Mouse (Mus musculus) ovary, adult 18-20 months (tissue): ENCODE measurements around the gene Hemk1.

Experiments
- DNase-seq: peaks from one replicate; pipeline ENCODE4 v3.0.0; 2022; ENCODE audit warnings: low spot score, mixed read lengths

Gene Hemk1

DNA sequence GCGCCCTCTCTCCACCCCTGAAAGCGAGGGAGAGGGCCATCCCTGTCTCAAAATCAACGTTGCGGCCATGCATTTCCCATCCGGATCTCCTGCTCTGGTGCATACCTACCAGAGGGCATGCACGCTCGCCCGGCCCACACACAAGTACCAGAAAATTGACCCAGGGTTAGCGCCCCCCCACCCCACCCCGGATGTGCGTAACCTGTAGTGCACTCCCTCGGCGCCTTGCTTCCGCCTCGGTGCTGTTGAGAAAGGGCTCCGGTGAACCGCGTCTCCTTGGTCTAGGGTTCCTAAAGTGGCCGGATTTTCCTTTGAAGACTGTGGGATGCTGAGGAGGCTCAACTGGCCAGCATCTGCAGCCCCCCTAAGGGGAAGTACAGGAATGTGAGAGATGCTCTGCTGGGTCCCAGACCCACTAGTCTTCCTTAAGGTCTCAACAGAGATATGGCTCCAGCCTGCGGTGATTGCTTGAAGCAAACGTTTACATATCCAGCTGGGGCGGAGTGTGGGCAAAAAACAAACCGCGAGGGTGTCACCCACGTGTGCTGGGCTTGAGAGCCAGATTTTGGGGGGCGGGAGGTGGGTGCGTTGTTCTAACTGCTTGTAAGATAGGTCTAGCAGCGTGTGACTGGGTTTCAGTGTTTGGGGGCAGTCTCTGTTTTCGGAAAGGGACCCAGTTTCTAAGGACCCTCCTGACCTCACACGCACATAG, at the start of gene Hemk1:
Gene Hemk1 (minus strand): TSS at position 179 of the 712 bp plus-strand sequence.
- DNase-seq, result peak; percentile 54

DNA sequence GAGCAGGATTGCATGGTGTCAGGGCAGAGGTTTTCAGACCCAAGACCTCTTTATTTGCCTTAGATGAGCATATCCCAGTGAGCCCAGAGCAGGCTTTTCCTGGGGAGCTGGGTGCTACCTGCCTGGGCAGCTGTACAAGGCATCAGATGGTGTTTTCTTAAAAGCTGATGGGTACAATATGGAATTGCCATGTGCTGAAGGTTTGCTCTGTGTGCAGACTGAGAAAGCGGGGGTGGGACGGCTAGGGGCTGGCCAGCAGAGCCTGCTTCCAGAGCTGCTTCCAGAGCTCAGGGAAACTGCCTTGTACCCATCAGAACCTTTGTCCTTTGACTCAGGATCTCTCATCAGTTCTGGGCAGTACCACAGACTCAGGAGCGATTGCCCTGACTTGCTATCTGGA, 49.6 kb upstream of the Hemk1 start:
- no peak for DNase-seq

DNA sequence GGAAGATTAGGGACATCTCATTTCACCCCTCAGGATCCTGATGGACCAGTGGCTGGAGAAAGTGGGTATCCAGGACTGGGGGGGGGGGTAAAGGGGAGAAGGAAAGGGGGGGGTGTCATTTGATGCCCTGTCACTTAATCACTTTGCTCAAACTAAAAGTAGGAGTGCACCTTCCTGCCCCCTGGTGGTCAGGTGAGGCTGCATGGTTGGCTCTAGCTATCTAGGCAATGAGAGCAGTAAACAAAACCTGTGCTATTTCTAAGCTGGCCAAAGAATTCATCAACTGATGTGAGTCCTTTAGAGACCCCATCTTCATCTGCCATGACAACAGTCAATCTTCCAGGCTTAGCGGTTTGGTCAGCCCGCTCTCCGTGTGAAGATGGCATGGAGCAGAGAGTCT, 48.6 kb upstream of the Hemk1 start:
- DNase-seq, result no peak

DNA sequence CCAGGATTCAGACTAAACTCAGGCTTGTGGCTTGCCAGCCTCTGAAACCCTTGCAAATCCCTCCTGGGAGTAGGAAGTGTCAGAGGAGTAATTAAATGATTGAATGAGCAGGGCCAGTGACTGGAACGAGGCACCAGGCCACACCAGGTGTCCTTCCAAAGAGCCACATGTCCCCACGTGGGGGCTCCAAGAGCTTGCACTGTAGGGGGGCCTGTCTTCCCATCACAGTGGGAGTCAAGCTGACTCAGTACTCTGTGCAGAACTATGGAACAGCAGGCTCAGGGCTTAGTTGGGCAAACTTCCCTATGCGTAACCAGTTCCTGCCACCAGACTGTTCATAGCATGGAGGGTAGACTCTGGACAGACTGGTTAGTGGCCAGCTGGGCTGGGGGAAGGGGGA, 46.2 kb upstream of the Hemk1 start:
- DNase-seq, result no peak

DNA sequence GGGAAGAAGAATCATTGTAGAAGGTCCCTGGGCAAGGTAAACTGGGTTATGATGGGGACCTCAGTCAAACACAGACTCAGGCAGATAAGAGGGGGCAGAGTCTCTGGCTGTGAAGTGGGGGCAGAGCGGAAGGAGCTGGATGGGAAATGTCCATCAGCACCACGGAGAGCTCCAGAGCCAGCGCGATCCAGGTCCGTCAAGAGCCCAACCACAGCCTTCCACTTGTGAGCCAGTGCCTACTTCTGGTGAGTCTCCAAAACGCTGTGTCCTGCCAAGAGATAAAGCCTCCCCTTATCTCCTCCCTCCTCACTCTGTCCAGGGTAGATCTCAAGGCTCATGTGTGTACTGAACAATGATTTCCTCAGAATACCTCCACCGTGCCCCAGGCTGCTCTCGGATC, 43.6 kb upstream of the Hemk1 start:
- DNase-seq, result peak; percentile 31

DNA sequence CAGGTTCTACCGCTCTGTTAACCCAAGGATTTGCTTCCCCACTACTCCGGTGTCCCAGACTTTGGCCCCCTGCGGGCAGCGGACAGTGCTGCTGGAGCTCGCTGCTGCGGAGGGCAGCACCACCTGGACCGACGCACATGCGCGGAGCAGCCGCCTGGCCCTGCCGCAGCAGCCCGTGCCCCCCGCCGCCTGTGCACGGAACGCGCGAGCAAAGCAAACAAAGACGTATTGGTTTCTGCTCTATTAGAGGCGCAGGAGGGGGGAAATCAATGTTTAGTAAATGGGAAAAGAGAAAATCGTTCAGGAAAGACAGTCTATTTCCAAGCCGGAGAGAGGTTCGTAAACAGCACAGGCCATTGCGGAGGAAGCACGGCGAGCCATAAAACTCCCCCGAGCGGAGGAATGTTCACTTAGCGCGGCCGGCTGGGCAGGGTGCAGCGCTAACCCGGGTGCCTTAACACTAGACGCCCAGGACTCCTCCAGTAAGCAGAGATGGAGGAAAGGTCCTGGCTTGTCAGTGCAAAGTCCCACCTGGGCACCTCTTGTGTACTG, 39.9 kb upstream of the Hemk1 start:
- no peak for DNase-seq

DNA sequence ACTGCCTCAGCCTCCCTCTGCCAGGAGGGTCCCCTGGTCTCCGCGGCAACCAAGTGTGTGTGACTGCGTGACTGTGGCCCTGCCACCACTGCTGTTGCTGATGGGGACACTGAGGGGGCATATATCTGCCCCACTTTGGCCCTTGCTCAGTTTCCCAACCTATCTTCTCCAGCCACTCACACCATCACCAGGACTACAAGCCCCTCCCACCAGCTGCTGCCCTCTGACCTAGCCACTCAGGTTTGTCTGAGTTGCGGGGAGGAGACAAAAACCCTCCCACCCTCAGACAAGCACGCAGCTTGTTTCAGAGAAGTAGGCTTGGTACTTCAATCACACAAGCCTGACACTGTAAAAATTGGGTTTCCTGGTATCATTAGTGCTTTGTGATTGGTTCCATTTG, 37.3 kb upstream of the Hemk1 start:
- DNase-seq, result no peak

DNA sequence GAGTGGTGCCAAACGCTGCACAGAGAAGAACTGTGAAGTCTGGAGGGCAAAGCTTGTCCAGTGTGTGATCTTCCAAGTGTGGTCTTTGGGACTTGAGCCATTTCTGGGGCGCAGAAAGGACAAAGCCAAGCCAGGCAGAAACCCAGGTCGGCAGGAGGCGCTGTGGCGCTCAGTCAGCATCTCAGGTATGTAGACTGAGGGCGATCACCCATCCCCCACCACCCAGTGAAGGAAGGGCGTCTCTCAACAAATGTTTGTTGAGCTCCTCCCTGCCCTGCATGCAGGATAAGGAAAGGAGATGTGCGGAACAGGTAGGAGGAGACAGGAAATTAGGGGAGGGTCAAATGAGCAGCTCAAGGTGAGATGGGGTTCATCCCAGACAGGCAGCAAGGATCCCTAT, 36.5 kb upstream of the Hemk1 start:
- DNase-seq, result no peak

DNA sequence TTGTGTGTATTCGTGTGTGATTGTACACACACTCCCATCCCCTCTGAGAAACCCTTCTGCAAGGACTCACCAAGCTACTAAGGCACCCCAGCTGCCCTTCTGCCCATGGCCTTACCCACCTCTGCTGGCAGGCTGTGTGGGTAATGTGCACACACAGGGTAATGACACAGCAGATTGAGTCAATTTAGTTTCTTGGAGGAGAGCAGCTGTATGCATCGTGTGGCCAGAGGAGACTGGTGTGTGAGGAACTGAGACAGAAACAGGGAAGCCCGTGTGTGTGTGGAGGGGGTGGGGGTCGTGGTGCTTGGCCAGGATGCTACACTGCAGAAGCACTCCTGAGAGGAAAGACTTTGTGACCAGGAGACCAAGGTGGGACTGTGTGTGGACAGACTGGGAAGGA, 34.3 kb upstream of the Hemk1 start:
- no peak for DNase-seq

DNA sequence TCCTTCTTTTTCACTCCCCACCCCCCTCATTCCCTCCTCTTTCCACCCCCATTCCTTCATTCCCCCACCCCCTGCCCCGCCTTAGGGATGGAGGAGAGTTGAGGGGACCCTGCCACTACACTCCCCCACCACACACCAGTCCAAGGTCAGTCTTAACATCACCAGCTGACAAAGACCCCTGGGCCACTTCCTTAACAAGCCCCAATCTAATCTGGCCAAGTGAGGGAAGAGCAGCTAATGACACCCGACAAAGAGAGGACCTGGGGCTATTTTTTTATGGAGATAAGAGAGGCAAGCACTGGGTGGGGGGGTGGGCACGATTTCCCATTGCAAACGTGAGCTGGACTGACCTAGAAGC, 31.9 kb upstream of the Hemk1 start:
- DNase-seq, result no peak

DNA sequence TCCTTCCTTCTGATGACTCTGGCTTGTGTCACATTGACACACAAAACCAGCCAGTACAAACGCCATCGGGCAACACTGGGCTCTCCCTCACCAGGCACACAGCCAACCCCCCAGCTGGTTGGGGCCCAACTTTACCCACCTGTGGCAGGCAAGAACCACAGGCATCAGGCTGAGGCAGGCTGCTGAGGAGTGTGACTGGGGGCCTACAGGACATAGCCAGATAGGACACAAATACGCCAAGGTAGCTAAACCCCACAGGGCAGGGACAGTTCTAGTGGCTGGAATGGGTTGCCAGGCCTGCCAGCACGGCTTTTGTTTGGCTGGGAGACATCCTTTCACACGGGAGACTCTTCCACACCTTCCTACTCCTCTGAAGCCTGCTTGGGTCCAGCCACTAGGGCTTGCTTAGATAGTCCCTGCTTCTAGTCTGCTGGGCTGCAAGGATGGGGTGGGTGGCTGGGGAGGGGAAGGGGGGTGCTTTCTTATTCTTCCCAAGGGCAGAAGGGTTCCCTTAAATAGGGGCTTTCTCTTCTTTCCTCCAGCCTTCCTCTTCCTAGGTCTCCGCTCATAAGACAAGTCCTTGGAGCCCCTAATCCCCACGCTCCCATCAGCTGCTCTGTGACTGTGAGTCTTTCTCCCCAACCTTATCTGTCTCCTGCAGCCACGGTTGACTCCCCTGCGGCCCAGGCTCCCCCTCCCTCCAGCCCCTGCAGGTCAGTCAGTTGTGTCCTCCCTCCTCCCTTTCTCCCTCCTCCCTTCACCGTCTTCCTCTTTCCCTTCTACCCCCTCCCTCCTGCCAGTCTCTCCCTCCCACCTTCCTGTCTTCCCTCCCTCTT, 31.3 kb upstream of the Hemk1 start:
- no peak for DNase-seq

DNA sequence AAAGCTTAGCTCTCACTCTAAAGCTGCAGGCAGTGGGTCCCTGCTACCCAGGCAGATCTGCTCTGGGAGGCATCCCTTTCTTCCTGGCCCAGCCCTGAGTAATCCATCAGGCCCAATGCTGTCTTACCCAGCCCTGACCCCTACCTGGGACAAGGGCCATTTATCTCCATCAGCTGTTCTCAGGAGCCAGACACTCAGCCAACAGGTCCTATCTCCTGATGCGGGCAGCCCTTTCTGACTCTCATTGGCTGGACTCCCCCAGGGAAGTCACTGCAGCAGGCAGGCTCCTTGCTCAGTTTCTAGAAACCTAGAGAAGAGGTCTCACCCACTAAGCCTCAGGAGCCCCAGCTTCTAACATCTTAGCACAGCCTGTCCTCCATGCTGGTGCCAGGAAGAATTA, 30.2 kb upstream of the Hemk1 start:
- no peak for DNase-seq

DNA sequence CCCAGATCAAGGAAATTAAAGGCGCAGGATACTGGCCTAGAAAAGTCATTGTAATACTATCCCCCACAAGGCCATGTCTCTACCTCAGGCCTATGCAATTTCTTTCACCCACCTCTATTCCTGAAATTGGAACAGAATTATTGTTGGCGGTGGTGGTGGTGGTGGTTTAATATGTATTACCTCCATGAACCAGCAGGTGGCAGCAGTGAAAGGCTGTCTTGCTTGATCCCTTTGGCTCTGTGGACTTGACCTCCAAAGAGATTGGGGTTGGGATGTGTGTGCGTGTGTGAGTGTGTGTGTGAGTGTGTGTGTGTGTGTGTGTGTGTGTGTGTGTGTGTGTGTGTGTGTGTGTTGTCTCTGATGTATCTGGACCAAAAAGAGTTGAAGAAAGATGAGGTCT, 28.5 kb upstream of the Hemk1 start:
- DNase-seq, result no peak

DNA sequence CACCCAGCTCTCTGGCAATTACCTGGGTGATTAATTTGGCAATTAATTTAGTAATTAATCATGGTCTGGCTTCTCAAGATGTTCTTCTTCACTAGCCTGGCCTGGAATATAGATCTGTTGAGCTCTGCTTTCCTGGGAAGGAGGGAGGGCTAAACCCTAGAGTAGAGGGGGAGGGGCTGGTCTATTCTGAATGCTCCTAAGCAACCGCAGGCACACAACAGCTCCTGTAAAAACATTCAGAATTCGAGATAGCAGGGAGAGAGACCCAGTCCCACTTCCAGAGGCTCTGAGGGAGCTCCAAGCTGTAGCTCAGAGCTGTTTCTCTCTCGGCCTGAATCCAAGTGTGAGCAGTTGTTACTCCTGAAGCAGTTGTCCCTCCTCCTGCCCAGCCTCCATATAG, 22.8 kb upstream of the Hemk1 start:
- DNase-seq, result no peak

DNA sequence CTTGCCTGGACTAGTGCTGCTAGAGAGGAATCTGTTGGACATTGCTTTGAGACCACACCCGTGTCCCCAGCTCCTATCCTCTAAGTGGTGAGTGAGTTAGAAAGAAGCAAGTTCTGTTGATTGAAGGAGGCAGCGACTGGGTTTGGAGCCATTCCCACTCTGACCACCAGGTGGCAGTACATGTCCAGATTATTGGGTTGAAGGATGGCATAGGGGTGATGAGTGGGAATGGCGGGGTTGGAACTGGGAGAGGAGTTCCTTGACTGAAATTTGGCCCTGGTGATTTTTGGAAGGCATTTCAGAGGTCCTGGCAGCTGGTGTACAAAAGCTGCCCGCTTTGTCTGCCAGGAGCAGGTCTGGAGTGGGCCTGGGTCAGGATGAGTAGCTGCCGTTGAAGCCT, 19.5 kb upstream of the Hemk1 start:
- no peak for DNase-seq

DNA sequence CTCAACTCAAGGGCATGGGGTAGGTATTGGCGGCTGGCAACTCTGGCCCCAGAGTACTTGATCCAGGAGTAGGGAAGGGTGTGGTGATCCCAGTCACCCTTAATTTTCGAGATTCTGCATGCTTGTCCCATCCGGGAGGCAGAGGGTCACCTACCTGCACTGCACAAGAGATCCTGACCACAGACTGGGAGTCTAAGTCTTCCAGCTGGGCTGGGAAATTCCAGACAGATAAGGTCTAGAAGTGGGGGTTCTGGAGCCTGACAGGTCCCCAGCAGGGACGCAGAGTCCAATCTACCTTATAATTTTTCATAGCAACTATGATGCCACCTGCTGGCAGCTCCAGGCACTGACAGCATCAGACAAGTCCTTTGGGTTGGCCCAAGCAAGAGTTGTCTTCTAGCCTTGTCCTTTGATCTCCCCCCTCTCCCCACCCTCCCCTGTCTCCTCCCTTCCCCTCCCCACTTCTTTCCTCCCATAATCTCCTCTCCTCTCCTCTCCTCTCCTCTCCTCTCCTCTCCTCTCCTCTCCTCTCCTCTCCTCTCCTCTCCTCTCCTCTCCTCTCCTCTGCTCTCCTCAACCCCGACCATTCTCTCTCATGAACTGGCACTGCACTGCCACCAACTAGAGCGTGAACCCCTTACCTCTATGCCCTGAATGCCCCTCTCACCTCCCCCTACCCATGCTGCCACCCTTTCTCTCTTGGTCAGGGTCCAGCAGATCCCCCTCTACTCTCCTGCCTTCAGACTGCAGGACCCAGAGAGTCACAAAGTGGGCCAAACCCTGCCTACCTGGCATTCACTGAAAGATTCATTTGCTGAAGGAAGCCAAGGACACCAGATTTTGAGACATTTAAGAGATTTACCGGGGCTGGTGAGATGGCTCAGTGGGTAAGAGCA, 18.0 kb upstream of the Hemk1 start:
- no peak for DNase-seq

DNA sequence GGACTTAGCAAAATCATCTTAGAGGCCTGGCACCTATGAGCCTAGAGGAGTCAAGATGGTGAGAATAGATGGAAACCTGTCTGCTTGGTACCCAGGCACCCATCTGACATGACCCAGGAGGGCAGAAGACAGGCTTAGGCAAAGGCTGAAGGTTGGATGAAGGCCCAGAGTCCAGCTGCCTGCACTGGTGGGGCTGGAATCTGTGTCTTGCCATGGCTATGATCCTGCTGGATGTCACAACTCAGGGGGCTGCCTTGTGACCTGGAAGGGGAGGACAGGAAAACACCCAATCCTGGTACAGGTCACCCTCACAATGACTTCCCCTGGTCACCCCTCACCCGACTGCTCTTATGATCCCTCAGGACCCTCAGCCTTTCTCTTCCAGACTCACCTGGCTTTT, 16.7 kb upstream of the Hemk1 start:
- no peak for DNase-seq

DNA sequence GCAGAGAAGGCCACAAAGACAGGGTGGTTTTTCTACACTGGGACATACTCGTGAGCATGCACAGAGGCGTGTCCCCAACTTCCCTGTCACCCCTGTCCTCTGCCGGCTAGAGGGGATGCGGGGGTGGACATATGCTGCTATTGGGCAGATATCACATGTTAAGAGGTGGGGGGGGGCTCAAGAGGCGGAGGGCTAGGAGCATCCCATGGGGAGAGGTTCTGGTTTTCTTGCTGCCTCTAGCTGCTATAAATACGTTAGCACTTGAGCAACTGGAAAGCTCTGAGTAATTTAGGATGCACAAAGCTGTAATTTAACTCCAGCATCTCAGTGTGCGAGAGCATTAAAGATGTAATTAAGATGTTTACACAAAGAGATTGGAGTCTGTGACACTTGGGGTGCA, 11.2 kb upstream of the Hemk1 start:
- no peak for DNase-seq

DNA sequence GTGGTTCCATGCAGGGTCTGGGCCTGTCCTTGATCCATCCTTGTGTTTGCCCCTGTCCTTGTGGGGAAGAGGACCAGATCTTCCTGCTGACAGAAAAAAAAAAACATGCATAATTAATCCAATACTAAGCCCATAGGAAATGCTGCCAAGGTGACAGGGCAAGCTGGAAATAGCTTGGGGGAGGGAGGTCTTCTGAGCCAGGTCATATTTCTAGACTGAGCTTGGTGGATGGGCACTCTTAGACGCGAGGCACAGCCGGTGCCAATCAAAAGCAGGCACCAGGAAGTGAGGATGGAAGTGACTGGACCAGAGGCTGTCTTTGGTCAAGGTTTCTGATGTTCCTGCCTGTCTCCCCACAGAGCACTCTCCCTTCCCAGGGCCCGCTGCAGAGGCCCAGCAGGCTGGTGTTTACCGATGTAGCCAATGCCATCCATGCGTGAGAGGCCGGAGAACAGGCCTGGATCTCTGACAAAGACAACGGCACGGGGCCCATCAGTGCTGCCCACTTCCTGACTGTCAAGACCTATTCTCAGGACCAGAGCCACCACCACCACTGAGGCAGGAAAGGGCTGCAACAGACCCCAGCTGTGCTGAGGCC, 9.5 kb upstream of the Hemk1 start:
- DNase-seq, result no peak

DNA sequence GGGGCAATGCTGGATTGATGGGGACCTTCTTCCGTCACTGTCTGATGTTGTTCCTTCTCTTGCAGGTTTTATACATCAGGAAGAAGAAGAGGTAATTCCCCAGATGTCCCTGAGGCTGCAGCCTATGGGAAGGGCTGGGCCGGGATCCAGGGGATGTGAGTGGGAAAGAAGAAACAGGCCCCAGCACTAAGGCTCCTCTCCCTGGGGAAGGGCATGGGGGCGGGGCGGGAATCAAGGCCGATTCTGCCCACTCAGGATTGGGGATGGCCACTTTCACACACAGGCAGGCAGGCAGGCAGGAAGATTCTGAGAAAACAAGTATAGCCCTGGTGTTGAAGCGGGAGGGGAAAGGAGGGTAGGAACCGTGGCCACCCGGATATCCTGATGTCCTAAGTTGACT, 7.9 kb upstream of the Hemk1 start:
- DNase-seq, result no peak

DNA sequence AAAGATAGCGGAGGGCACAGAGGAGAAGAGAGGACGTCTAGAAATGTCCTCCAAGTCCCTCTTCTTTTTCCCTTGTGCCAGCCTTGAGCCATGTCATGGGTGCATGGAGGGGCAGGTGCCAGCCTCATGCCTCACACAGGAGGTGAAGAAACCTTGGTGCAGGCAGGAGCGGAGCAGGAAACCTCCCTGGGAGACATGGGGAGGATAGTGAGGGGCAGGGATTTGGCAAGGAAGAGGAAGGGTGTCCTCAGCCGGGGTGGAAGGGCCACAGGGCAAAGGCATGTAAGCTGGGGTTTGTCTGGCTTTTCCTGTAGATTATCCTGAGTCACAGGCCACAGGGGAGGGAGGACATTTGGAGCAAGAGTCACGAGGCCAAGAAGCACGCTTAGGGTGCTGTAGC, 5.9 kb upstream of the Hemk1 start:
- no peak for DNase-seq
